Mouse (Mus musculus) stomach, embryonic 14.5 days (tissue): ENCODE results near the gene Wfdc1. TPM values are rescaled to one million over a fixed set of nuclear protein-coding genes. Genes with fewer than 3 reads are reported as not detected.

Experiments
- ATAC-seq: fragments of 200-750 bp; cut with Nextera tagmentation; 2 replicates; pipeline ENCODE4 v1.8.0; 2017; ENCODE audit warnings: low read depth, moderate TSS enrichment; ENCODE audit not compliant: insufficient number of reproducible peaks, insufficient read depth, low FRiP score
- H3K27ac ChIP-seq: fragments of 300-500 bp; sonication (generic); 2 replicates; pipeline ENCODE4 v1.5.1; 2014; ENCODE audit warnings: mild to moderate bottlenecking, low read length, moderate library complexity, mixed read lengths
- H3K27me3 ChIP-seq: fragments of 300-500 bp; sonication (generic); 2 replicates; pipeline ENCODE4 v1.6.1; 2014; ENCODE audit warnings: low read length, control low read depth, mixed read lengths; ENCODE audit not compliant: control insufficient read depth, insufficient read depth
- H3K36me3 ChIP-seq: fragments of 300-500 bp; sonication (generic); 2 replicates; pipeline ENCODE4 v1.6.1; 2014; ENCODE audit warnings: mild to moderate bottlenecking, control low read depth, low read length, moderate library complexity, mixed read lengths; ENCODE audit not compliant: control insufficient read depth, insufficient read depth
- H3K4me1 ChIP-seq: fragments of 300-500 bp; sonication (generic); 2 replicates; pipeline ENCODE4 v1.6.1; 2014; ENCODE audit warnings: low read length, control low read depth, mixed read lengths; ENCODE audit not compliant: control insufficient read depth, insufficient read depth
- H3K4me2 ChIP-seq: fragments of 300-500 bp; sonication (generic); replicated peaks from 2 replicates; pipeline ENCODE4 v1.6.1; 2014; ENCODE audit warnings: low read depth, low read length, control low read depth
- H3K4me3 ChIP-seq: fragments of 300-500 bp; sonication (generic); 2 replicates; pipeline ENCODE4 v1.5.1; 2014; ENCODE audit warnings: low read depth, low read length, control low read depth
- H3K9ac ChIP-seq: fragments of 300-500 bp; sonication (generic); replicated peaks from 2 replicates; pipeline ENCODE4 v1.6.1; 2014; ENCODE audit warnings: low read depth, mild to moderate bottlenecking, control low read depth, low read length, moderate library complexity, mixed read lengths
- H3K9me3 ChIP-seq: fragments of 300-500 bp; sonication (generic); 2 replicates; pipeline ENCODE4 v1.6.1; 2016; ENCODE audit warnings: low read depth, low read length, control low read depth; ENCODE audit not compliant: control insufficient read depth
- WGBS: fragments of 180-500 bp; shearing (Covaris S2); extraction: QIAGEN DNeasy Blood & Tissue Kit; methylation state at CpG from one replicate; pipeline ENCODE4 v1.1.7; 2014; 5-methylcytosine and 5-hydroxymethylcytosine counted together
- polyA plus RNA-seq: library from polyadenylated mRNA; unstranded; fragments of >200 nt; fragmentation: Nextera tagmentation; extraction: Ambion mirVana; gene quantifications from 2 replicates; pipeline ENCODE4 v1.2.1, GENCODE M21; 2014

Wfdc1 gene
- polyA plus RNA-seq, 1 experiment from 2014 or later, result 12.6 TPM

DNA sequence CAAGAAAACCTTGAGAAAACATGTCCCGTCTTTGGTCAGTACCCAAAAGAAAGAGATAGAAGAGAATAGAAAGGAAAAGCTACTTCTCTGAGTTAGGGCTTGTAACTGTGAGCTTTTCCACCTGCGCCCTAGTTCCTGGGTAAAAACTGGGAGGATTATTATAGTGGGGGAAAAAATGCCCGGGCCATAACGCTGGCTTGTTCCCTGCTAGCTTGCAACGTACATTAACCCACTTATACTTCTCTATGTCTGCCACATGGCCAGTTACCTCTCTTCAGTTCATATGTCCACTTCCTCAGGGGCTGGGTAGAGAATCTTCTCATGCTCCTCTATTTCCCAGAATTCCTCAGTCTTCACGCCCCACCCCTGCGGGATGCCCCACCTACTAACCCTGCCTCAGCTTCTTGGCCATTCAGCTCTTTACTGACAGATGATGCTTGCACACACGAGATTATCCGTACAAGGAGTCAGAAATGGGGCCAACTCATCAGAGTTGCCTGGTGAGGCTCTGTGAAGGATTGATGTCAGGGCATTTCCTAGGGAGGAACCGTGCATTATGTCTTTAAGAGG lies 70.3 kb downstream of the Wfdc1 start:
- 77% methylated on average over 10 of the region's 10 CpGs for WGBS
- no peak overlapping the region for H3K4me2 ChIP-seq
- H3K9me3 ChIP-seq, result no peaks in the 10 kb centered on the region
- H3K9ac ChIP-seq, result no peak overlapping the region
- H3K27me3 ChIP-seq, result no peaks in the 10 kb centered on the region
- H3K36me3 ChIP-seq, result no peaks in the 10 kb centered on the region
- no peak for ATAC-seq
- H3K4me1 ChIP-seq, result 0 out of 2 replicates have a peak, but pooled peaks cover 2% of the 10 kb centered on the region
- no peak overlapping the region for H3K27ac ChIP-seq
- H3K4me3 ChIP-seq, result no peak overlapping the region

DNA sequence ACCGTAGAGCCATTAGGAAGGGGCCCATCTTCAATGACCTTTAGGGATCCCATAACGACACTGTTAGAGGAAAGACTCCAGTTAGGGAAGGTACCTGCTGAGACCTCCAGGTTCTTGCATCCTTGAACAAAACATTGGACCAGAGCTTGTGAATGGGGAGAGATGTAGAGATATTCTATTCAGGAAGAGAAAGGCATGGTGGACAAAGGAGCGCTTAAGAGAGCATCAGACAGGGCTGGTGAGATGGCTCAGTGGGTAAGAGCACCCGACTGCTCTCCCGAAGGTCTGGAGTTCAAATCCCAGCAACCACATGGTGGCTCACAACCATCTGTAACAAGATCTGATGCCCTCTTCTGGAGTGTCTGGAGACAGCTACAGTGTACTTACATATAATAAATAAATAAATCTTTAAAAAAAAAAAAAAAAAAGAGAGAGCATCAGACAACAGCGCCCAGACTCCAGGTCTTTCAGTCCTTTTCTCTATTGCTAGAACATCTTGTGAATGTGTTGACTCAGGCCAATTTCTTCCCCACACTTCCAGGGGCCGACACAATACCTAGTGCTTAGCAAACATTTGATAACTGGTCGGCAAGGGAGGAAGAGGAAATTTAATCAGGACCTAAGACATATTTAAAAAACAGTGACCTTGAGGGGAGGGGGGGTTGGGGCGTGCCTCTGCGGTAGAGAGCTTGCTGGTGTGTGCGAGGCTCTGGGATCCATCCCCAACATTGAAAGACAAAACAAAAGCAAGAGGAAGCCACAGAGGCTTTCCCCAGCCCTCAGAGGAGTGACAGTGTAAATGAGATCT lies 71.1 kb downstream of the Wfdc1 start:
- WGBS, result 72% methylated on average over 11 of the region's 11 CpGs
- no peak for ATAC-seq
- H3K27ac ChIP-seq, result no peak overlapping the region

More for the DNA sequence above, 71.1 kb downstream of the Wfdc1 start:
- no peak overlapping the region for H3K4me3 ChIP-seq
- 0 out of 2 replicates have a peak, but pooled peaks cover 2% of the 10 kb centered on the region for H3K4me1 ChIP-seq
- no peak overlapping the region for H3K9ac ChIP-seq
- H3K9me3 ChIP-seq, result no peaks in the 10 kb centered on the region
- H3K27me3 ChIP-seq, result no peaks in the 10 kb centered on the region
- H3K4me2 ChIP-seq, result no peak overlapping the region
- no peaks in the 10 kb centered on the region for H3K36me3 ChIP-seq

Other genes with a start within 250 kb of the Wfdc1 start
- gene Osgin1, start 232.2 kb upstream of the Wfdc1 start, polyA plus RNA-seq, result 2.3 and 3.7 TPM in 2 replicates
- gene Necab2, start 219.6 kb upstream of the Wfdc1 start, polyA plus RNA-seq, result 1.5 and 2.2 TPM in 2 replicates
- 0.13 TPM in 1 of 2 replicates, not detected in the other for gene Slc38a8, start 164.7 kb upstream of the Wfdc1 start, polyA plus RNA-seq
- gene Mbtps1, start 107.6 kb upstream of the Wfdc1 start, polyA plus RNA-seq, result 115 and 126 TPM in 2 replicates
- gene Hsdl1, start 91.2 kb upstream of the Wfdc1 start, polyA plus RNA-seq, result 35.7 and 37.3 TPM in 2 replicates
- 0.19 TPM in 1 of 2 replicates, not detected in the other for gene Dnaaf1, start 91.1 kb upstream of the Wfdc1 start, polyA plus RNA-seq
- gene Taf1c, start 61.1 kb upstream of the Wfdc1 start, polyA plus RNA-seq, result 10.5 and 11.4 TPM in 2 replicates
- not detected in 2 replicates for gene Adad2, start 53.6 kb upstream of the Wfdc1 start, polyA plus RNA-seq
- 0.23 and 0.31 TPM in 2 replicates for gene Kcng4, start 30.7 kb upstream of the Wfdc1 start, polyA plus RNA-seq
- 2.6 and 3.7 TPM in 2 replicates for gene Atp2c2, start 33.6 kb downstream of the Wfdc1 start, polyA plus RNA-seq
- 10.4 and 11.7 TPM in 2 replicates for gene Tldc1, start 112.1 kb downstream of the Wfdc1 start, polyA plus RNA-seq
- gene Cotl1, start 174.2 kb downstream of the Wfdc1 start, polyA plus RNA-seq, result 340 and 436 TPM in 2 replicates
- 11.2 and 15.6 TPM in 2 replicates for gene Klhl36, start 195.9 kb downstream of the Wfdc1 start, polyA plus RNA-seq
- gene Usp10, start 244.0 kb downstream of the Wfdc1 start, polyA plus RNA-seq, result 110 and 114 TPM in 2 replicates
- gene Gm20388, start 244.5 kb downstream of the Wfdc1 start, polyA plus RNA-seq, result 6.2 and 11.4 TPM in 2 replicates